ENCODE assay signal across 13 mouse cellular contexts in the genomic region with DNA sequence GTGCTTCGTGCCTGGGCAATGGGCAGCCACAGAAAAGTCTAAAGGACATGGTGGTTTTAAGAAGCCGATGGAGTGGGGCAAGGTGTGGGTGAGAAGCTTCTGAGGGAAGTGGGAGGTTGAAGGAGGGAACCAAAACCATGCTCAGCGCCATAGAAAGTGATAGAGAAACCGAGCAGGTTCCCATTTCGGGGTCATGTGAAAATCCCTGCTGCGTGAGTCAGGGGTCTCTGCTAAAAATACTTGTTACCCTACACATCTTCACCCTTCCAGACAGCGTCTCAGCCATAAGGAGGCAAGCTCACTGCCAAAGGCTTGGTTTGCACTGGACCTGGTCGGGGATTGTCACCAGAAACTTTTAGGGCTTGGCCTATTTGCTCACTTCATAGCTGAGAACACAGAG. TPM values are rescaled to one million over a fixed set of nuclear protein-coding genes. Genes with fewer than 3 reads are reported as not detected.
DNase-seq lines count a peak whose midpoint lies in the region; ATAC-seq and TF ChIP-seq lines count a peak whose summit lies in the region.
"Had no signal": no experiment of that assay in that cellular context is flagged by ENCODE, and none has a peak within 500 bp of the region (broad histone marks: within the 10 kb centered on the region; RNA-seq: fewer than 3 reads in every experiment).

No protein-coding gene starts in this region.

- TF ChIP-seq POLR2A in thymus, adult 2 months (IDR thresholded peaks at IDR 0.05; ENCODE audit: control insufficient read depth, extremely low read depth, insufficient read depth, low read length, poor library complexity), result no peak

- no peaks in the 10 kb centered on the region for H3K9me3 ChIP-seq in kidney, embryonic 14.5 days (ENCODE audit: control insufficient read depth, low read length)
- H3K9me3 ChIP-seq: limb, embryonic 10.5 days had no signal

- no peak overlapping the region for H3K4me3 ChIP-seq in kidney, embryonic 14.5 days (ENCODE audit: low read length)
- no peak overlapping the region for H3K4me3 ChIP-seq in thymus, adult 2 months (ENCODE audit: control insufficient read depth, insufficient read depth, low read length)
- peak overlapping the region; percentile 11; the same call in 1 of the 2 replicates for H3K4me3 ChIP-seq in macrophage (ENCODE audit: inconsistent target)
- H3K4me3 ChIP-seq: erythroblast, embryonic 14.5 days; limb, embryonic 10.5 days had no signal

- no peak for DNase-seq in kidney, postnatal 25 days
- no peak for DNase-seq in thymus, adult 2 months
- no peak for DNase-seq in thymus, postnatal 25 days
- DNase-seq in adrenal gland, adult 18-20 months (ENCODE audit: low spot score in 2 of 2), result no peak
- DNase-seq in right cerebral cortex, postnatal 14 days, result no peak
- DNase-seq in heart, adult 11 months, result no peak
- DNase-seq: cerebellum, adult 11 months had no signal

- no peaks in the 10 kb centered on the region for H3K79me2 ChIP-seq in macrophage (ENCODE audit: inconsistent target)

- peaks cover 26% of the 10 kb centered on the region for H3K4me1 ChIP-seq in kidney, embryonic 14.5 days (ENCODE audit: control insufficient read depth, insufficient read depth, low read length)
- H3K4me1 ChIP-seq in thymus, adult 2 months (replicated peaks; ENCODE audit: control insufficient read depth, insufficient read depth, low read length), result peaks cover 74% of the 10 kb centered on the region

- no peaks in the 10 kb centered on the region for H3K27me3 ChIP-seq in kidney, embryonic 14.5 days (ENCODE audit: control insufficient read depth, insufficient read depth, low read length)
- no peaks in the 10 kb centered on the region for H3K27me3 ChIP-seq in thymus, adult 2 months (ENCODE audit: control insufficient read depth, insufficient read depth, low read length)
- H3K27me3 ChIP-seq: Patski had no signal

- no peaks in the 10 kb centered on the region for H3K36me3 ChIP-seq in kidney, embryonic 14.5 days (ENCODE audit: control insufficient read depth, insufficient read depth, low read length)
- no peaks in the 10 kb centered on the region for H3K36me3 ChIP-seq in thymus, adult 2 months (ENCODE audit: control insufficient read depth, insufficient read depth, low read length)
- no peaks in the 10 kb centered on the region for H3K36me3 ChIP-seq in macrophage (ENCODE audit: inconsistent target)
- H3K36me3 ChIP-seq: limb, embryonic 10.5 days had no signal

- H3K4me2 ChIP-seq in kidney, embryonic 14.5 days (replicated peaks; ENCODE audit: low read depth, low read length), result no peak overlapping the region

- no peak for ATAC-seq in kidney, embryonic 14.5 days (ENCODE audit: low FRiP score, low TSS enrichment)
- ATAC-seq: hindbrain, embryonic 16.5 days; Patski had no signal

- 91% methylated on average over 8 of the region's 8 CpGs for WGBS in kidney, embryonic 14.5 days
- WGBS in thymus, adult 2 months, result 40% methylated on average over 8 of the region's 8 CpGs
- WGBS in macrophage (ENCODE audit: missing documents), result 11% methylated on average over 8 of the region's 8 CpGs

- peak overlapping the region; percentile 8; the same call in 1 of the 2 replicates for H3K27ac ChIP-seq in kidney, embryonic 14.5 days (ENCODE audit: low read depth, low read length)
- peak overlapping the region; percentile 88; the same call in 1 of the 2 replicates for H3K27ac ChIP-seq in thymus, adult 2 months (ENCODE audit: control insufficient read depth, insufficient read depth, low read length)
- peak overlapping the region; percentile 89 for H3K27ac ChIP-seq in macrophage

- TF ChIP-seq CTCF in thymus, adult 2 months (IDR thresholded peaks at IDR 0.05; ENCODE audit: borderline replicate concordance, control insufficient read depth, extremely low read depth, insufficient read depth, low read length, poor library complexity), result no peak

- no peak overlapping the region for H3K9ac ChIP-seq in kidney, embryonic 14.5 days (ENCODE audit: low read depth, low read length)

RNA-seq across cellular contexts. Expression of a gene that starts 24.6 kb away (rescaled TPM):
- 12.5 and 20.3 TPM in 2 replicates for polyA plus RNA-seq in kidney, embryonic 14.5 days (2014; fragmentation: Nextera tagmentation; extraction: Ambion mirVana)
- 31.7 and 33.9 TPM in 2 replicates for polyA plus RNA-seq in thymus, adult 2 months (2012; rRNA removed)
- 100 to 1,000 TPM; 135 to 354 (median 226) TPM for total RNA-seq in macrophage (2018; cell fraction: chromatin; rRNA removed)
- 100 to 1,000 TPM in 18 of 26 experiments, 10 to 100 TPM in 8; 75.9 to 159 (median 107) TPM for total RNA-seq in macrophage (2018; cell fraction: cytosol; rRNA removed)
- 100 to 1,000 TPM; 103 to 320 (median 161) TPM for total RNA-seq in macrophage (2018; cell fraction: nucleus; rRNA removed)
- polyA plus RNA-seq in macrophage (2018), result 60.8 to 91.8 TPM (median 81.9 TPM) in 3 replicates
- 10 to 100 TPM; 48.3 to 51.5 TPM for total RNA-seq in adrenal gland, adult 18-20 months (2021)

Comparison
In these comparisons a context has a peak if more than half of its experiments do, and no peak if none do; other contexts are left out.
1. H3K27ac ChIP-seq: peak in every context shown above with its lines; median percentile 89 in macrophage; 88 in thymus, adult 2 months; 8 in kidney, embryonic 14.5 days.